Mouse (Mus musculus) embryo, embryonic 10.5 days (tissue): ENCODE data around the gene Mfsd4a.

Experiments used
- DNase-seq: peaks from one replicate; pipeline ENCODE4 v3.0.0-alpha.2; 2015; ENCODE audit warnings: low spot score

Mfsd4a gene

DNA sequence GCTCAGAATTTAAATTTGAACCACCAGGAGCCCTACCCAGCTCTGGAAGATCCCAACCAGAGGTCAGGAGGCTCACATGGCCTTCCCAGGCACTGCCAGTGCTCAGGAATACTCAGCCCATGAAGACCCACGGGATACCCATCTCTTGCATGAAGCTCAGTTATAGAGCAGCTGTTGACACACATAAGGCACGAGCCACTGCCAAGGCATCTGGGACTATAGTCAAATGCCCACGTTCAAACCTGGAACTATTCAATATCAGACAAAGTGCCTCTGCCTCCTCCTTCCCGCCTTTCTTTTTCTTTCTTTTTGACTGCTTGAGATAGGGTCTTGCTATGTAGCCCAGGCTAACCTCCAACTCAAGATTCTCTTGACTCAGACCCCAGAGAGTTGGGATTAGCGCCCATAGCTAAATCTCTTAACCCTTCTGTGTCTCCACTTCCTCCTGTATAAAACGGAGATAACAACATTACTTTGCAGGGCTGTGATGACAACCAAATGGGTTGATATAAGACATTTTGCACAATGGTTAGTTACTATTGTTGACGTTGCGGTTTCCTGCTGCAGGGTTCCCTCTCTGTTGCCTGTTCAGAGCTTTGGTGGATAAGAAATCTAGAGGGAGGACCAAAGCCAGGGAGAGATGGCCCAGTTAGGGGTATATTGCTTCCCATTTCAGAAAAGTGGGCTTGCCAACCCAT, 2.2 kb downstream of the Mfsd4a start:
- no peak for DNase-seq

DNA sequence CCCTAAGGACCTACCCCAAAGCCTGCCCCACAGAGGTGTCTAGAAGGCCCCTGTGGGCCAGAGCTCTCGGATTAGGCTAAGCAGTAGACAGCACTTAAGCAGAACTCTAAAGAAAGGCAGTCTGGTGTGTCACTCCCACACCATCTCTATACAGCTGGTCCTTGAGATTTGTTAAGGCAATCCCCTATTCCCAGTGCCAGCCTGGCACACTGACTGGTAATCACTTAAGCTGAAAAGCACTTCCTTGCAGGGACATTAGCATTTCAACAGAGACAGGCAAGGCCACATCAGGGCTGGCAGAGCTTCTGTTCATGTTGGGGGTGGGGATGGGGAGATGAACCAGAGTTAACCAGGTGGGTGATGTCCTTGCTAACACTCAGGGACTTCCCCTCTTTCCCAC, 2.9 kb downstream of the Mfsd4a start:
- no peak for DNase-seq

DNA sequence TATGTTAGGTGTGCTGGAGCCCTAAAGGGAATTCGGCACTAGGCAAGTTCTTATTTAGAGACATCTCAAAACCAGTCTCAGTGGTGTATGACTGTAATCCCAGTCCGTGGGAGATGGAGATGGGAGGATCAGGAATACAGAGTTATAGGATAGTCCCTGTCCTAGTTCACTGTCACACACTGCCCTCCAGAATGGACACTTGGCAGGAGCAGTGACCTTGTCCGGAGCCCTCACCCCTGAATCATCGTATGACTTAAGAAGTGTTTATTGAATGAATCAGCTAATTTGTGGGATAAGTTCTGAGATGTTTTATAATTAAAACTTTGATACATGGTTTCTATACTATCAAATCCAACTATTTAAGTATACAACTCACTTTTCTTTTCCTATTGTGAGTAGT, 4.8 kb downstream of the Mfsd4a start:
- DNase-seq: no peak

DNA sequence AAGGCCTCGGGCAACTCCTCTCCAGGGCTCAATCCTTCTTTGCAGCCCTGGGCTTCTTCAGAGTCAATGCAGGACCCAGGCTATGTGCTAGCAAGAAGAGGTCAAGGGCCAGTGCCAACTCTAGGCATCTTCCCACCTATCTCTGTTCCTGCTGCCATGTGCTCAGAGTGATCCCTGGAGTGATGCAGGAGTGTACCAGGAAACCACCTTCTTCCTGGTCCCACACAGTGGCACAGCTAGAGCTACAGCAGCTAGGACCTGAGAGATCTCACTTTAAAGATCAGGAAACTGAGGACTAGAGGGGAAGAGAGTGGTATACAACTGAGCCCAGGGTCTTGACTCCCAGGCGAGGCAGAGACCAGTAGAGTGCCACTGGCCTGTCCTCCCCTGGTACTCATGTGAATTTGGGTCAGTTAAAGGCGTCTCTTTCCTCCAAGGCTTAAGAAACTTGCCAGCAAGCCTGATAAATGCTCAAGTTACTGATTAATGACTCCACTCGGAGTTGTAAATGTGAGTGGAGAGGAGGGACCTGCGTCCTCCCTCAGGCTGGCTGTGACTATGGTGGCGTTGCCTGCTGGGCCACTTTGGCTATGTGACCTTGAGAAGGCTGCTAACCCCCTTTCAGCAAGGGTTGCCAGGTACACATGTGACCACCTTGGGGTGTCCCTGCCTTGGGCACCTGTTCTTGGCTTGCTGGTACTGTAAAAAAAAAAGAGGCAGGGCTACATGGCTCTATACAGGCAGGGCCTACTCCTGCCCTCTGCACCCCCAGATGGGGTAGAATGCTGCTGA, 5.9 kb downstream of the Mfsd4a start:
- no peak for DNase-seq

DNA sequence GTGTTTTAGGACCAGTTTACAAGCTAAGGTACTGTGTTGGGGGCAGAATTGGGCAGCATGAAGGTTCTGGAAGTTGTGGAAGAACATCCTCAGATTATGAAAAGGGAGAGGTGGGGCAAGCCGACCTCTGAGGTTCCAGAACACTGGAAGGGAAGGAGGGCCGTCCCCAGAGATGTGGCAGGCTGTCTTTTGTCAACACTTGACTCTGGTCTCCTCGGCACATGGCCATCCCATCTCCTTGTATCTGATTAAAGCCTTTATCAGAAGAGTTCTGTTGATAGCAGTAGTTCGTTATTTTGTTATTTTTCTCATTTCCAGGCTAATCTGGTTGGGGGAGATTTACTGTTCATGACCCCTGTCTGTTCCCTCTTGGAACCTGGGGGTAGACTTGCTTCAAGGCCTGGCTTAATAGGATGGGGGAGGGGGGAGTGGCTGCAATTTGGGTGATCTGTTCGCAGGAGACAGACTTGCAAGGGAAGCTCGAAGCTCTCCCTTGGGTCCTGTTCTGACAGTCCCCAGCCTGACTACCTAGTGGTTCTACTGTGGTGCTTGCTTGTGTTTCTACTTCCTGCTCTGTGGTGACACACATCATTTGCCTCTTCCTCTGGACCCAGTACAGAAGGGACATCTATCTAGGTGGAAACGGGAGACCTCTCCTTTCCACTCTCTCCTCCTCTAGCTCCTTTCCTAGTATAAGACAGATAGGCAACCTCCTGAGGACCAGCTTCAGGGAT, 7.7 kb downstream of the Mfsd4a start:
- DNase-seq: no peak

DNA sequence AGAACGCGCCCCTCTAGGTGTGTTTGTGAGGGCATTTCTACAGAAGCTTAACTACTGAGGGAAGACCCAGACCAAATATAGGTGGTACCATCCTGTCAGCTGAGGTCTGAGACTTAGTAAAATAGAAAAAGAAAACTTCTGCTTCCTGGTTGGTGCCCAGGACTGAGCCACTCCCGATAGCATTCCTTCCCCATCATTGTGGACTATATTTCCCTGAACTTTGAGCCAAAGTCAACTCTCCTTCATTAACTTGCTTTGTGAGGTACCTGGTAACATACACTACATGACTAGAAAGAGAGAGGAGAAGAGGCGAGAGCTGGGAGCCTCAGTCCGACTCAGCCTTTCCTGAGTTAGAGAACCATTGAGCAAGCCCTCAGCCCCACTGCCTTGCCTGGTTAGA, 9.3 kb downstream of the Mfsd4a start:
- DNase-seq: no peak

DNA sequence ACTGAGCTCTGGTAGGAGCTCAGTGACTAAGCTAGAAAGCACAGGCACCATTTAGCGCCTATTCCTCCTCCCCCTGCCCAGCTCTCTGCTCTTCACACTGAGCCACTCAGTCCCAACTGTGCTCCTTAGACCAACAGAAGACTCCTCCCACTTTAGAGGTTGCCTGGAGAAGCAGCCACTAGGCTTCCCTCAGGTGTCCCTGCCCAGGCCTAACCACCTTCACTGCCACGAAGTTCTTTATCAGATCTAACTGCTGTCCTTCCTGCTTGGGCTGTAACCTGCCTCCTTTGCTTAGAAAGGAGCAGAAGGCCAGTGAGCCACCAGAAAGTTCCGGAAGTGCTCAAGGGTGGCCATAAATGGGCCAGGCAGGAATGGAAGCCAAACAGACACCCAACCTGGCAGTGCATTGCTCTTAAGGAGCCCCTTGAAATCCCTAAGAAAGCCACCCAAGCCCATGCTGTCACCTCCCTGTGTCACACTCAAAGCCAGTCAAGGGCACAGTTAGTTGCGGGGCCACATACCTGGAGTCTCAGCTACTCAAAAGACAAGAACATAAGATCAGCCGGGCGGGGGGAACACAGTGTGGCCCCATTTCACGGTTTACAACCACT, 12.7 kb downstream of the Mfsd4a start:
- no peak for DNase-seq

DNA sequence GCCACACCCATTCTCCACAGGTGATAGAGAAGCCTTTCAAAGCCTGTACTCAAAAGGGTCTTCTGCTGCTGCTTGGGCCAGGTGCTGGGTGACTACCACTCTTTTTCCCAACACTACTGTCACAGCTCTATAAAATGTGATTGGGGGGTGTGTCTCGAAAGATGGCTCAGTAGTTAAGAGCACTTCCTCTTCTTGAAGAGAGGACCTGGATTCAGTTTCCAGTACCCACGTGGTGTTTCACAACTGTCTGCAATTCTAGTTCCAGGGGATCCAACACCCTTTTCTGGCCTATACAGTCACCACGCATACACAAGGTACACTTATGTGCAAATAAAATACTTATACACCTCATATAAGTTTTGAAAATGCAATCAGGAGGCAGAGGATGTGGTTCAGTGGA, 13.5 kb downstream of the Mfsd4a start:
- no peak for DNase-seq

DNA sequence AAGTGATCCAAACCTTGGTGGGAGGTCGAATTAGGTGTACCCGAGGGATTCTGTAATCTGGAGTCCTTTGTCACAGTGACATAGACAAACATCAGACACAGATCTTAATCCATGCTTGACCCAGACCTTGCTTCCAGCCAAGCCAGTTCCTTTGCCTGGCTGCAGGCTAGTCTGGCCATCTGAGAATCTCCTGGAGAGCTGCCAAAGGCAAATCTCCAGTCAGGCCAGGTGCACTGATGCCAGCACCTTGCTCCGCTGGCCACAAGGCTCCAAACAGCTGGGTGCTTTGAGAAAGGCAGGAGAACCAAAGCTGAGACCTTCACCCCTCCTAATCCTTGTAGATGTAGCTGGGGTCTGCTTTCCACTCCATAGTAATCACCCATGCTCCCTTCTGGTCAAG, 16.1 kb downstream of the Mfsd4a start:
- DNase-seq: no peak

DNA sequence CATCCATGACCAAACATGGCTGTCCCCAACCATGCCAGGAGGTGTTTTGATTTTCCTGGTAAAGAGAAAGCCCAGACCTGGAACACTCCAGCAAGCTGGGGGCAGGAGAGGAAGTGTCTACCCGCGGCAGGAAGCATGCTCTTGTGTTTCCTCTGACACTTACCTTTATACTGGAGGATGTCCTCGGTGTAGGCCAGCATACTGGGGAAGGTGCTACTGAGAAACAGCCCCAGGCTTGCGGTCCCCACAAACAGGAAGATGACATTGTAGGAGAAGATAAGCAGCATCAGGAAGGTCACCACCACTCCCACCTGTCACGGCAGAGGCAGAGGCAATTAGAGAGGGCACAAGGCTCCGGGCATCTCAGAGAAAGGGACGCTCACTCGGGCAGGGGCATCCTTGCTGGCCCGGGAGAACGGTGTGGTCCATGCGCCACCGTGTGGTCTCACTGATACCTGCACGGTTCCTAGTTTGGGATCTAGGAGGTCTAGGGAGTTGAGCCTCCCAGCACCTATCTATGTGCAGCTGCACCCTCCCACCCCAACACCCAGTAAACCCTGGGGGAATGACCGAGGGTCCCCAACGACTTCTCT, 21.6 kb downstream of the Mfsd4a start:
- DNase-seq: peak; percentile 77

DNA sequence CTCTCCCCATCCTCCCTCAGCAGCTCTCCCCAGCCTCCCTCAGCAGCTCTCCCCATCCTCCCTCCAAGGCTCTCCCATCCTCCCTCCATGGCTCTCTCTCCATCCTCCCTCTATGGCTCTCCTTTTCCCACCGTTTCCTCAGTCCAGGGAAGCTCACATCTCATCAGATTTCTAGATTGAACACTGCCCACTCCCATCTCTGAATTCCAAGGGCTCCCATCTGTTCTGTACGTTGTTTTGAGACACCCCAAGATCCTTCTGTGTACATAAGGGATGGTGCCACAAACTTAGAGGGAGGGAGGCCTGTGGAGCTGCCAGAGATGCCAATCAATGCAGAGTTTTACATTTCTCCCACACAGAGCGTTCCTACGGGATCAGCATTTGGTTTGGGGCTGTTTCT, 24.1 kb downstream of the Mfsd4a start:
- no peak for DNase-seq

DNA sequence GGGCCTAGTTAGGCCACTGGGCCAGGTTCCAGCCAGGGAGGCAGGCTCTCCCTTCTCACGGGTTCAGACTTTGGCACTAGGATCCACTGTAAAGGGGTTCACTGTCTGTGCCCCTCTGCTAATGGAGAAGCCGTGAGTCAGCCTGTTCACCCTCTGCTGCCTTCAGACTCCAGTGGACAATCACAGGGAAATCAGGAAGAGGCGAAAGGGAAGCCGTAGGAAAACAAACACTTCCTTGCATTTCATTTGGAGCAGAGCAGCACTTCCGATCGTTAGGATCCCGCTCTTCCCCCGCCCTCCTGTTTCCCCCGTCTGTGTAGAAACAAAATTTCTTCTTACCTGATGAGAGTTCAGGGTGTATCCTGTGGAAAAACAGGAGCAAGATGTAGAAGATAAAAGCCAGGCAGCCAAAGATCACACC, 27.7 kb downstream of the Mfsd4a start:
- no peak for DNase-seq

DNA sequence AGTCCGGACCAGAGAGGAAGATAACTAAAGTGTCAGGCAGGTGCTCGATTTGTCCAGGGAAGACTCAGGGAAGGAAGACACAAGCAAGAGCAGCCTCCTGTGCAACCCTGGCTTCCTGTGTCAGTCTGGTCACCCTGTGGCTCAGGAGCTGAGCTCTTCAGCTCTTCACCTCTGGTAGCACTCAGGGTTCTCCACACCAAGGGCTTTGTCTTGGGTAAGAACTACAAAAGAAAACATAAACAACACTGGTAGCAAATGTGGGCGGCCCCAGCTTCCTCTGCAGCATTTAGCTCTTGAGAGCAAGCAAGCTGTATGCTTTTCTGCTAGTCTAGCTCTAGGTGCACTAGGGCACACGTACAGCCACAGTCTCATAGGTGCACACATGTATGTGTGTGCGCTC, 29.1 kb downstream of the Mfsd4a start:
- DNase-seq: no peak

DNA sequence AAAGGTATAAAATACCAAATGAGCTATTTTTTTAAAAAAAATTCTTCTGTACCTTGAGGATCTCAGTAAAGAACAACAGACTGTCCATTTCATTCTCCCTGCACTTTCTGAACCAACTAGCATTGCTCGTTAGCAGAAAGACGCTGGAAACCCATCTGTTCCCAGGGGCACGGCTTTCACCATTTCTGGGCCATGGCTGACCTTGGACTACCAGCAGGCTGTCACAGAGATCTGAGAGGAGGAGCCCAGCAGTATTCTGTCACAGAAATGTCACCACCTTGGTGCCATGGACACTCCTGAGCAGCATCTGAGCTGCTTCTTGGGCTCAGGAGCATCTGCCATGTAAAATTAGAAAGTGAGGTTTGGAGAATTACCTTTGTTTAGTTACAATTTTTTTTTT, 30.1 kb downstream of the Mfsd4a start:
- no peak for DNase-seq

DNA sequence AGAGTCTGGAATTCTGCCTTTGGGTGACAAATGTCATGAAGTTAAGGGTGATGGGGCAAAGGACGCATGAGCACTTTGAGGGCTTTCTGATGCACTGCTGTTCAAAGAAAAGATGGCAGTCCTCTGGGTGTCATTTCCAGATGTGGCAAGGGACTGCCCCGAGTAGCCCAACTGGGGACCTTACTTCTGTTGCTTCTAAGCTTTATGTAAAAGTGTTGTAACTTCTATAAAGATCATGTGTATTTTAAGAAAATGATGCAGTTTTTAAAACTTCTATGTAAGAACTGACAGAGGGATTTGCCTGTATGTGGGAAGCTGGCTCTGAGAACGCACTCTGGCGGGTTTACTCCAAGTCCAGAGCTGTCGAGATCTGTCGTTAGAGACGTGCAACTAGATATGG, 35.7 kb downstream of the Mfsd4a start:
- no peak for DNase-seq

DNA sequence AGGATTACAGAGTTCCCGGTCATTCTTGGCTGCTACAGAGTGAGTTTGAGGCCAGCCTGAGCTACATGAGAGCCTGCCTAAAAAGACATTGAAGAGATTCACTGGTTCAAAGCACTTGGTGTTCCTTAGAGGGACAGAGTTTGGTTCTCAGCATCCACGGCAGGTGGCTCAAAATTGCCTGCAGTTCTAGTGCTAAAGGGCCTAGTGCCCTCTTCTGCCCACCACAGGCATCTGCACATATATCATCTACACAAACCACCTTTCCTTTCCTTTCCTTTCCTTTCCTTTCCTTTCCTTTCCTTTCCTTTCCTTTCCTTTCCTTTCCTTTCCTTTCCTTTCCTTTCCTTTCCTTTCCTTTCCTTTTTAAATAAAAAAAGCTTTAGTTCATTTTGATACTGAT, 37.3 kb downstream of the Mfsd4a start:
- DNase-seq: no peak

DNA sequence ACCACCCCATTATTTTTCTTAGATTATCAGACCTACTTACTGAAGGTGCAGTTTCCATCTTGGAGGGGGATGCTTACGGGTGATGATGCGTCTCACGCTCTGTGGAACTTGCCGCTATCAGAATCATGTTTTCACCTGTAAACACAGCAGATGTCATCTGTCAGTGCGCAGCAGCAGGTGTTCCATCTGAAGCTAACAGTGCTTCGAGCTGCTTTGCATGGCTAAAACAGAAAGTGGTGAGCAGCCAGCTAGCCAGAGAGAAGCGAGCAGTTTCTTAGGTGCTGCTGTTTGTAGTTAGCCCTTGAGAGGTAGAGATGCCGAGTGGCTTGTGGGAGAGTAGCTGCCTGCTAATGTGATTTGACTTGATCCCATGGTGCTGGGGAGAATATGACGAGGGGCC, 39.4 kb downstream of the Mfsd4a start:
- DNase-seq: no peak

DNA sequence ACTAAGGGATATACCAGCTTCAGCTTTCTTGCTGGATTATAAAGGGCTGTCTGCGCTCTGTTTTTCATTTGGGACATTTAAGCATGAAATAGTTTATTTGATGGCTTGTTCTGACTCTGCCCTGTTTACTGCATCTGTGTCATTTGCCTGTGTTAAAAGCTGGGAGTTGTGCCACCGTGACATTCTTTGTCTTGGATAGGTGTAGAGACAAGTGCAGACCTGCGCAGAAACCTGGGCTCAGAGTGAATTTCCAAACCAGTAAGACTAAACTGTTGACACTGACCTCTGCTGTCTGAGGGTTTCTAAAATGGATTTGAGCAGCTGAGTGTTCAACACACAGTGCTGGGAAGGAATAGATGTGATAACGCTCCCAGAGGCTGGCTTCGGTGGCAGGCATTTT, 39.9 kb downstream of the Mfsd4a start:
- no peak for DNase-seq

DNA sequence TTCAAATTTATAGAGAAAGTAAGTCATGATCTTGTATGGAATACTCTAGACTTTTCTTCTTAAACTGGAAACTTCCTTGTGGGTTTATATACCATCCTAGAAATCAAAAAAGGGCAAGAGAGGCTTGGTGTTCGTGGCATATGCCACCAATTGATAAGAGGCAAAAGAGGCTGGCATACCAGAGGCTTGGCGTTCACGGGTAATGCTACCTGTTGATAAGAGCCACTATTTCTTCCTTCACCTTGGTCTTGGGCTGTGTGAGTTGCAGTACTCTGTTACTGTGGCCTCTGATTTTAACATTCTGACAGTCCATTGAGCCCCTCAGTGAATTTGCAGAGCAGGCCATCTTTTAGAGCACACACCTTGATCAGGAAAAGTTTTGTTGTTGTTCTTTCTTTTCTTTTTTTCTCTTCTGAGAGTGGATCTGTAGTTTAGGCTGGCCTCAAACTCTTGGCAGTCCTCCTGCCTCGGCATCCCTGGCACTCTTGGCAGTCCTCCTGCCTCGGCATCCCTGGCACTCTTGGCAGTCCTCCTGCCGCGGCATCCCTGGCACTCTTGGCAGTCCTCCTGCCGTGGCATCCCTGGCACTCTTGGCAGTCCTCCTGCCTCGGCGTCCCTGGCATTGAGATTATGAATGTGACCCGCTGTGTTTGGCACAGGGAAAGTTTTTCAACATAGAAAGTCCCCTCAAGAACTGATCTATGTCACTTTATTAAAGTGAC, 40.8 kb downstream of the Mfsd4a start:
- DNase-seq: no peak

DNA sequence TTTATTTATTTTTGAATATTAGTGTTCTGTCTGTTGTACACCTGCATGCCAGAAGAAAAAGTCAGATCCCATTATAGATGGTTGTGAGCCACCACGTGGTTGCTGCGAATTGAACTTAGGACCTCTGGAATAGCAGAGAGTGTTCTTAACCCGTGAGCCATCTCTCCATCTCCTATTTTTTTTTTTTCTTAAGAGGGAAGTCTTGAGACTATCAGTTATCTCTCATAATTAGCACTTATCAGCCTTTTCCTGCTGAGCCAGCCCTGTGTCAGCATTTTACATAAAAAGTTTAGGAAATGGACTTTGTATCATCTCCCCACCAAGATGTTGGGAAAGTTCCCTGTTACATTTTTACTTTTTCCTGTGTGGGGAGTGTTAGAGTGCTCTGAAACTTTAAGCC, 45.8 kb downstream of the Mfsd4a start:
- DNase-seq: no peak

DNA sequence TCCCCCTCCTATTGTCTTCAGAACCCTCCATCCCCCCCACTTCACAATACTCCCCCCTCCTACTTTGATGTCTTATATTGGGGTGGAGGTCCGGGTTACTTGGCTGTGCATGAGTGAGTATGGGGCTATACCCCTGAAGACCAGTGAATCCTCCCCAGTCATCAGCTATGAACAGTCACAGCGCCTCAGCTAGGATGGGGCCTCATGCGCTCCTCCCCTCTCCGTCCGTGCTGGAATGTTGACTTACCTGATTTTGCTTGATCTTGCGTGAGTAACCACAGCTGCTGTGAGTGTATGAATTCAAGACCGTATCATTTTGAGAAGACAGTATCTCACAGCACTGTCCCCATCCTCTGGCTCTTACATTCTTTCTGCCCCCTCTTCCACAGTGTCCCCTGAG, 48.0 kb downstream of the Mfsd4a start:
- no peak for DNase-seq

DNA sequence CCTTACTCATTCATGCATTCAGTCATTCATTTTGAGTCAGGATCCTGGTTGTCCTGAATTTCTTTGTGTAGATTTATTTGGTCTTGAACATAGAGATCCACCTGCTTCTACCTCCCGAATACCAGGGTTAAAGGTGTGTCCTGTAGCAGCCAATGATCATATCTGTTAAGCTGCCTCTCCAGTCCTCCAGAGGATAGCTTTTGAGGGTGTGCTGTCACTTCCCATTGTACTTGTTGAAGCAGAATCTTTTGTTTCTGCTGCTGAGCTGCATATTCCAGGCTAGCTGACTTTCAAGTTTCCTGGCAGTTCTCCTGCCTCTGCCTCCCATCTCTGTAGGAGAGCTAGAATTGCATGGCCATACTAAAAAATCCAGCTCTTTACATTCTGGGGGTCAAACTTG, 51.2 kb downstream of the Mfsd4a start:
- DNase-seq: no peak
